Mouse (Mus musculus) stomach, embryonic 14.5 days (tissue): Measurements from ENCODE around the gene Tsc22d2. TPM values are rescaled to one million over a fixed set of nuclear protein-coding genes. Genes with fewer than 3 reads are reported as not detected.

Experiments used
- ATAC-seq: fragments of 200-750 bp; cut with Nextera tagmentation; 2 replicates; pipeline ENCODE4 v1.8.0; 2017; ENCODE audit warnings: low read depth, moderate TSS enrichment; ENCODE audit not compliant: insufficient number of reproducible peaks, insufficient read depth, low FRiP score
- H3K27ac ChIP-seq: fragments of 300-500 bp; sonication (generic); 2 replicates; pipeline ENCODE4 v1.5.1; 2014; ENCODE audit warnings: mild to moderate bottlenecking, low read length, moderate library complexity, mixed read lengths
- H3K27me3 ChIP-seq: fragments of 300-500 bp; sonication (generic); 2 replicates; pipeline ENCODE4 v1.6.1; 2014; ENCODE audit warnings: low read length, control low read depth, mixed read lengths; ENCODE audit not compliant: control insufficient read depth, insufficient read depth
- H3K36me3 ChIP-seq: fragments of 300-500 bp; sonication (generic); 2 replicates; pipeline ENCODE4 v1.6.1; 2014; ENCODE audit warnings: mild to moderate bottlenecking, control low read depth, low read length, moderate library complexity, mixed read lengths; ENCODE audit not compliant: control insufficient read depth, insufficient read depth
- H3K4me1 ChIP-seq: fragments of 300-500 bp; sonication (generic); 2 replicates; pipeline ENCODE4 v1.6.1; 2014; ENCODE audit warnings: low read length, control low read depth, mixed read lengths; ENCODE audit not compliant: control insufficient read depth, insufficient read depth
- H3K4me2 ChIP-seq: fragments of 300-500 bp; sonication (generic); replicated peaks from 2 replicates; pipeline ENCODE4 v1.6.1; 2014; ENCODE audit warnings: low read depth, low read length, control low read depth
- H3K4me3 ChIP-seq: fragments of 300-500 bp; sonication (generic); 2 replicates; pipeline ENCODE4 v1.5.1; 2014; ENCODE audit warnings: low read depth, low read length, control low read depth
- H3K9ac ChIP-seq: fragments of 300-500 bp; sonication (generic); replicated peaks from 2 replicates; pipeline ENCODE4 v1.6.1; 2014; ENCODE audit warnings: low read depth, mild to moderate bottlenecking, control low read depth, low read length, moderate library complexity, mixed read lengths
- H3K9me3 ChIP-seq: fragments of 300-500 bp; sonication (generic); 2 replicates; pipeline ENCODE4 v1.6.1; 2016; ENCODE audit warnings: low read depth, low read length, control low read depth; ENCODE audit not compliant: control insufficient read depth
- WGBS: fragments of 180-500 bp; shearing (Covaris S2); extraction: QIAGEN DNeasy Blood & Tissue Kit; methylation state at CpG from one replicate; pipeline ENCODE4 v1.1.7; 2014; 5-methylcytosine and 5-hydroxymethylcytosine counted together
- polyA plus RNA-seq: library from polyadenylated mRNA; unstranded; fragments of >200 nt; fragmentation: Nextera tagmentation; extraction: Ambion mirVana; gene quantifications from 2 replicates; pipeline ENCODE4 v1.2.1, GENCODE M21; 2014

Gene Tsc22d2
- polyA plus RNA-seq, 1 experiment from 2014 or later = 15.0 TPM

- Histone ChIP-seq H3K9ac (no peak overlapping the region), H3K4me1 (no peaks in the 10 kb centered on the region), H3K4me2 (no peak overlapping the region), H3K9me3 (no peaks in the 10 kb centered on the region), H3K36me3 (no peaks in the 10 kb centered on the region), H3K4me3 (no peak overlapping the region), H3K27me3 (no peaks in the 10 kb centered on the region), H3K27ac (no peak overlapping the region)
- no peak for ATAC-seq
- WGBS = 77% methylated on average over 7 of the region's 7 CpGs
Observed at GRCm38 (mm10) chr3:58490787-58491186, 76.3 kb downstream of the Tsc22d2 start.

GRCm38 (mm10) chr3:58493621-58494020 lies 79.1 kb downstream of the Tsc22d2 start:
- no peak overlapping the region for H3K4me3 ChIP-seq
- H3K9me3 ChIP-seq = no peaks in the 10 kb centered on the region
- ATAC-seq = no peak
- 81% methylated on average over 4 of the region's 4 CpGs for WGBS
- H3K27ac ChIP-seq = no peak overlapping the region
- no peak overlapping the region for H3K4me2 ChIP-seq
- no peak overlapping the region for H3K9ac ChIP-seq
- H3K36me3 ChIP-seq = no peaks in the 10 kb centered on the region
- no peaks in the 10 kb centered on the region for H3K27me3 ChIP-seq
- H3K4me1 ChIP-seq = no peaks in the 10 kb centered on the region

- no peak overlapping the region for H3K9ac ChIP-seq
- no peaks in the 10 kb centered on the region for H3K36me3 ChIP-seq
- no peak overlapping the region for H3K4me2 ChIP-seq
- H3K9me3 ChIP-seq = no peaks in the 10 kb centered on the region
- WGBS = 58% methylated on average over 2 of the region's 2 CpGs
- no peaks in the 10 kb centered on the region for H3K27me3 ChIP-seq
- no peaks in the 10 kb centered on the region for H3K4me1 ChIP-seq
- H3K27ac ChIP-seq = no peak overlapping the region
- H3K4me3 ChIP-seq = no peak overlapping the region
- no peak for ATAC-seq
Observed at GRCm38 (mm10) chr3:58501961-58502360, 87.4 kb downstream of the Tsc22d2 start.

GRCm38 (mm10) chr3:58503720-58504333 lies 89.3 kb downstream of the Tsc22d2 start:
- H3K4me2 ChIP-seq = no peak overlapping the region
- WGBS = 58% methylated on average over 3 of the region's 3 CpGs

GRCm38 (mm10) chr3:58504676-58505075 lies 90.2 kb downstream of the Tsc22d2 start:
- ATAC-seq = no peak
- Histone ChIP-seq H3K4me3 (no peak overlapping the region), H3K4me1 (no peaks in the 10 kb centered on the region), H3K4me2 (no peak overlapping the region), H3K9me3 (no peaks in the 10 kb centered on the region), H3K27me3 (no peaks in the 10 kb centered on the region), H3K9ac (no peak overlapping the region), H3K36me3 (no peaks in the 10 kb centered on the region), H3K27ac (no peak overlapping the region)

More at GRCm38 (mm10) chr3:58503720-58504333, 89.3 kb downstream of the Tsc22d2 start:
- Histone ChIP-seq H3K36me3 (no peaks in the 10 kb centered on the region), H3K9me3 (no peaks in the 10 kb centered on the region), H3K27ac (no peak overlapping the region), H3K4me1 (no peaks in the 10 kb centered on the region), H3K9ac (no peak overlapping the region), H3K27me3 (no peaks in the 10 kb centered on the region), H3K4me3 (no peak overlapping the region)
- no peak for ATAC-seq

- Histone ChIP-seq H3K4me1 (no peaks in the 10 kb centered on the region), H3K9ac (no peak overlapping the region), H3K27me3 (no peaks in the 10 kb centered on the region), H3K9me3 (no peaks in the 10 kb centered on the region), H3K4me2 (no peak overlapping the region), H3K27ac (no peak overlapping the region), H3K36me3 (no peaks in the 10 kb centered on the region), H3K4me3 (no peak overlapping the region)
- WGBS = 86% methylated on average over 7 of the region's 7 CpGs
- ATAC-seq = no peak
Observed at GRCm38 (mm10) chr3:58508020-58508750, 93.7 kb downstream of the Tsc22d2 start.

GRCm38 (mm10) chr3:58511581-58511980 lies 97.1 kb downstream of the Tsc22d2 start:
- H3K4me3 ChIP-seq = no peak overlapping the region
- no peak overlapping the region for H3K4me2 ChIP-seq
- no peaks in the 10 kb centered on the region for H3K27me3 ChIP-seq
- no peaks in the 10 kb centered on the region for H3K4me1 ChIP-seq
- no peak overlapping the region for H3K27ac ChIP-seq
- no peaks in the 10 kb centered on the region for H3K36me3 ChIP-seq
- no peak for ATAC-seq
- H3K9ac ChIP-seq = no peak overlapping the region
- H3K9me3 ChIP-seq = no peaks in the 10 kb centered on the region

GRCm38 (mm10) chr3:58512740-58513139 lies 98.2 kb downstream of the Tsc22d2 start:
- Histone ChIP-seq H3K36me3 (no peaks in the 10 kb centered on the region), H3K4me1 (no peaks in the 10 kb centered on the region), H3K27ac (no peak overlapping the region), H3K9me3 (no peaks in the 10 kb centered on the region), H3K27me3 (no peaks in the 10 kb centered on the region), H3K4me3 (no peak overlapping the region), H3K9ac (no peak overlapping the region), H3K4me2 (no peak overlapping the region)
- ATAC-seq = no peak
- WGBS = 57% methylated on average over 3 of the region's 3 CpGs

- WGBS = 81% methylated on average over 4 of the region's 4 CpGs
- no peak for ATAC-seq
Observed at GRCm38 (mm10) chr3:58513483-58513882, 99.0 kb downstream of the Tsc22d2 start.

More at GRCm38 (mm10) chr3:58513483-58513882, 99.0 kb downstream of the Tsc22d2 start:
- Histone ChIP-seq H3K4me3 (no peak overlapping the region), H3K4me1 (no peaks in the 10 kb centered on the region), H3K36me3 (no peaks in the 10 kb centered on the region), H3K4me2 (no peak overlapping the region), H3K27me3 (no peaks in the 10 kb centered on the region), H3K9ac (no peak overlapping the region), H3K27ac (no peak overlapping the region), H3K9me3 (no peaks in the 10 kb centered on the region)
